Mouse (Mus musculus) kidney, embryonic 14.5 days (tissue): ENCODE data around the gene Slc1a3. TPM values are rescaled to one million over a fixed set of nuclear protein-coding genes. Genes with fewer than 3 reads are reported as not detected.

ENCODE experiments used
- ATAC-seq: fragments of 200-750 bp; cut with Nextera tagmentation; 2 replicates; pipeline ENCODE4 v1.8.0; 2017; ENCODE audit warnings: moderate number of reproducible peaks, mild to moderate bottlenecking, moderate TSS enrichment, moderate library complexity; ENCODE audit not compliant: low FRiP score, low TSS enrichment
- H3K27ac ChIP-seq: fragments of 300-500 bp; sonication (generic); 2 replicates; pipeline ENCODE4 v1.5.1; 2014; ENCODE audit warnings: low read depth, mild to moderate bottlenecking, low read length, moderate library complexity, mixed read lengths
- H3K27me3 ChIP-seq: fragments of 300-500 bp; sonication (generic); 2 replicates; pipeline ENCODE4 v1.6.1; 2014; ENCODE audit warnings: mild to moderate bottlenecking, low read length; ENCODE audit not compliant: control insufficient read depth, insufficient read depth
- H3K36me3 ChIP-seq: fragments of 300-500 bp; sonication (generic); 2 replicates; pipeline ENCODE4 v1.6.1; 2014; ENCODE audit warnings: low read length, mixed read lengths; ENCODE audit not compliant: control insufficient read depth, insufficient read depth
- H3K4me1 ChIP-seq: fragments of 300-500 bp; sonication (generic); 2 replicates; pipeline ENCODE4 v1.6.1; 2014; ENCODE audit warnings: low read length, mixed read lengths; ENCODE audit not compliant: control insufficient read depth, insufficient read depth
- H3K4me2 ChIP-seq: fragments of 300-500 bp; sonication (generic); replicated peaks from 2 replicates; pipeline ENCODE4 v1.6.1; 2014; ENCODE audit warnings: low read depth, mild to moderate bottlenecking, low read length
- H3K4me3 ChIP-seq: fragments of 300-500 bp; sonication (generic); 2 replicates; pipeline ENCODE4 v1.5.1; 2014; ENCODE audit warnings: mild to moderate bottlenecking, low read length
- H3K9ac ChIP-seq: fragments of 300-500 bp; sonication (generic); 2 replicates; pipeline ENCODE4 v1.6.1; 2014; ENCODE audit warnings: low read depth, mild to moderate bottlenecking, low read length, moderate library complexity
- H3K9me3 ChIP-seq: fragments of 300-500 bp; sonication (generic); 2 replicates; pipeline ENCODE4 v1.6.1; 2016; ENCODE audit warnings: low read length; ENCODE audit not compliant: control insufficient read depth
- WGBS: fragments of 180-500 bp; shearing (Covaris S2); extraction: QIAGEN DNeasy Blood & Tissue Kit; methylation state at CpG from one replicate; pipeline ENCODE4 v1.1.7; 2014; 5-methylcytosine and 5-hydroxymethylcytosine counted together
- polyA plus RNA-seq: library from polyadenylated mRNA; unstranded; fragments of >200 nt; fragmentation: Nextera tagmentation; extraction: Ambion mirVana; gene quantifications from 2 replicates; pipeline ENCODE4 v1.2.1, GENCODE M21; 2014

Slc1a3 gene
- polyA plus RNA-seq, 1 experiment from 2014 or later = 16.8 TPM

DNA sequence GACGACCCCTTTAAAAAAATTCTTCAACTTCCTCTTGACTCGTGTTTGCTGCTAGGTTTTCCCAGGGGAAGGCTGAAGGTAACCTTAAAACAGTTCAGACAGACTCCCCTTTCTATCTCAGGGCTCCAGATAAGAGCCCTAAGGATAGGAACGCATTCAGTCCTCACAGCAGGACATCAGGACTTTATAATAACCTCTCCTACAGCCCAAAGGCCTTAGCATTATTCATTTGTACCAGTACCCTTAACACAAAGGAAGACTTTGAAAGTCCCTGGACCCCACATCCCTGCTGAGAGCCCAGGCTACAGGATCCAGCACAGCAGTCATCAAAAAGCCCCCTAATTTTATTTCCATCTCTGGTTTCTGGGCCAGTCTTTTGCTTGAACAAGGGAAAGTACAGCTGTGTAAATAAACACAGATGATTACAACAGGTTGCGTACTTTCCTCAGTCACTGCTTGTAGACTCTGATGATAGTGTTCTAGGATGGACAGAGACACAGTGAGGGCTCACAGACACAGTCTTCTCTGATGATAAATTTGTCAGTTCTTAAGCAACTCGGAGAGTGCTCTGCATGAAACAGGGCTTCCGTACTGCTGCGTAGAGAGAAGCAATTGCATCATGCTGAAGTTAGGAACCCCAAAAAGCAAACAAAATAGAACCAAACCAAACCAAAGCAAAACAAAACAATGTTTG, 23.3 kb upstream of the Slc1a3 start:
- no peak overlapping the region for H3K4me3 ChIP-seq
- ATAC-seq = peak; percentile 75
- H3K27ac ChIP-seq = peak overlapping the region; percentile 43; the same call in 1 of the 2 replicates
- H3K9me3 ChIP-seq = no peaks in the 10 kb centered on the region
- no peaks in the 10 kb centered on the region for H3K36me3 ChIP-seq
- H3K4me1 ChIP-seq = no peaks in the 10 kb centered on the region
- no peak overlapping the region for H3K9ac ChIP-seq
- H3K27me3 ChIP-seq = no peaks in the 10 kb centered on the region
- H3K4me2 ChIP-seq = no peak overlapping the region
- 17% methylated on average over 7 of the region's 7 CpGs for WGBS

DNA sequence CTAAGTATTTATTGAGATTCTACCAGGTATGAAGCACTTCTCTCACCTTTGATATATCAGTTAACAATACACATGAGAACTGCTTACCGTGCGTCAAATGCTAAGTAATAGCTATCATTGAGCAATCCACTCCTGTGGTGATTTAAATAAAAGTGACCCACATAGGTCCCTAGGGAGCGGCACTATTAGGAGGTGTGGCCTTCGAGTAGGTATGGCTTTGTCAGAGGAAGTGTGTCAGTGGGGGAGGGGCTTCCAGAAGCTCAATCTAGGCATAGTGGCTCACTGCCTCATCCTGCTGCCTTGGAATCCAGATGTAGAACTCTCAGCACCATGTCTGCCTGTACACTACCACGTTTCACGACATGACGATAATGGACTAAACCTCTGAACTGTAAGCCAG, 18.3 kb upstream of the Slc1a3 start:
- 94% methylated on average over 7 of the region's 7 CpGs for WGBS
- no peak for ATAC-seq
- H3K9ac ChIP-seq = no peak overlapping the region
- H3K27me3 ChIP-seq = no peaks in the 10 kb centered on the region
- no peak overlapping the region for H3K4me2 ChIP-seq
- H3K36me3 ChIP-seq = no peaks in the 10 kb centered on the region
- H3K27ac ChIP-seq = no peak overlapping the region
- no peaks in the 10 kb centered on the region for H3K4me1 ChIP-seq
- no peak overlapping the region for H3K4me3 ChIP-seq
- no peaks in the 10 kb centered on the region for H3K9me3 ChIP-seq

GRCm38 (mm10) chr15:8722386-8723100, 12.0 kb upstream of the Slc1a3 start:
- no peaks in the 10 kb centered on the region for H3K9me3 ChIP-seq
- H3K4me3 ChIP-seq = no peak overlapping the region
- no peaks in the 10 kb centered on the region for H3K4me1 ChIP-seq
- ATAC-seq = no peak
- H3K27ac ChIP-seq = no peak overlapping the region
- H3K27me3 ChIP-seq = no peaks in the 10 kb centered on the region
- no peaks in the 10 kb centered on the region for H3K36me3 ChIP-seq
- WGBS = 89% methylated on average over 14 of the region's 14 CpGs
- H3K9ac ChIP-seq = no peak overlapping the region
- H3K4me2 ChIP-seq = no peak overlapping the region

DNA sequence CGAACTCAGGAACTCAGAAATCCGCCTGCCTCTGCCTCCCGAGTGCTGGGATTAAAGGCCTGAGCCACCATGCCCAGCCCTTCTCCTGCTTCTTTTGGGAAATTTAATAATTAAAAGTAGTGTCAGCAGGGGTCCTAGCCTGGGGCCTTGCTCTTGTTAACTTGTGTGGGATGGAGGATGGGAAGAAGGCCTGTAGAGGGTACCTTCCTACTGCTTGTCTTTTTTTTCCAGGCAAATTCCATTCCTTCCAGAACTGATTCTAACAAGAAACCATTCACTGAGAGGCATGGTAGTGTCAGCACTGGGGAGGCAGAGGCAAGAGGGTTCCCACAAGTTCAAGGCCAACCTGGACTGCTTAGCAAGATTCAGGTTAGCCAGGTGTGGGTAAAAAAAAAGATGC, 11.2 kb upstream of the Slc1a3 start:
- Histone ChIP-seq H3K9ac (no peak overlapping the region), H3K9me3 (no peaks in the 10 kb centered on the region), H3K36me3 (no peaks in the 10 kb centered on the region), H3K4me2 (no peak overlapping the region), H3K4me3 (no peak overlapping the region), H3K27me3 (no peaks in the 10 kb centered on the region), H3K4me1 (no peaks in the 10 kb centered on the region), H3K27ac (no peak overlapping the region)
- ATAC-seq = no peak
- WGBS = 98% methylated on average over 3 of the region's 3 CpGs

DNA sequence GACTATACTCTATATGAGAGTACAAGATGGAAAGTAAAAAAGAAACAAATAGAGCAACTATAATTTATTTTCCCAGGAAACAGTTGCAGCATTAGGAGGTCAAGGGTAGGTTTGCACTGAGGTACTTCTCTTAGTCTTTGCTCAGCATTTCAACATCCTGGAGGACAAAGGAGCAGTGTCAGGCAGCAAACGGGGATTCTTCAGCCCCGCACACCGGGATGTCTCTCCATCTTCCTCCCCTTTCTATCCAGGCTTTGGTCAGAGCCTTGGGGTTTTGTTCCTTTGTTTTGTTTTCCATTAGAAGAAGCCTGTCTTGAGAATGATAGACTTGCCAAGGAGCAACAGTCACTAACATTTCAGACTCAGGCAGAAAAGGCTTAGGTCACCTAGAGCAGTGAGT, 10.4 kb upstream of the Slc1a3 start:
- H3K4me1 ChIP-seq = no peaks in the 10 kb centered on the region
- H3K9ac ChIP-seq = no peak overlapping the region
- H3K27me3 ChIP-seq = no peaks in the 10 kb centered on the region
- H3K36me3 ChIP-seq = no peaks in the 10 kb centered on the region
- ATAC-seq = no peak
- H3K27ac ChIP-seq = no peak overlapping the region
- no peak overlapping the region for H3K4me3 ChIP-seq
- 51% methylated on average over 3 of the region's 3 CpGs for WGBS
- H3K9me3 ChIP-seq = no peaks in the 10 kb centered on the region
- H3K4me2 ChIP-seq = no peak overlapping the region

DNA sequence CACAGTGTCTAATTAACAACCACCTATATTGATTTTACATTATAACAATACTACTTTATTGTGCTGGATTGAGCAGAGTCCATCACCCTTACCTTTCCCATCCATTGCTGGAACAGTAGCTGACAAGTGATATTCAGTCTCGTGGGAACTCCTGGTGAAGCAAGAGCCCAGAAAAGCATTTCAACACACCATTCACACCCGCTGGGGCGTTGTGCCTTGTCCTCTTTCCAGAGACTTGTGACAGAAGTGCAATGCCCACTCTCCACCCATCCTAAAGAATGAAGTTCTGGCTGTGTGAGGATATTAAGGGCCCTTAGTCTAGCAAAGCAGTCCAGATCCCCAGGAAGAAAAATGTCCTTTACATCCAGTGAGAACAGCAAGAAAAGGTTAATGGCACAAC, 7.9 kb upstream of the Slc1a3 start:
- no peak for ATAC-seq
- H3K4me1 ChIP-seq = no peaks in the 10 kb centered on the region
- no peak overlapping the region for H3K9ac ChIP-seq
- no peak overlapping the region for H3K27ac ChIP-seq
- 89% methylated on average over 3 of the region's 3 CpGs for WGBS
- no peaks in the 10 kb centered on the region for H3K9me3 ChIP-seq
- H3K4me2 ChIP-seq = no peak overlapping the region
- no peak overlapping the region for H3K4me3 ChIP-seq
- no peaks in the 10 kb centered on the region for H3K27me3 ChIP-seq
- H3K36me3 ChIP-seq = no peaks in the 10 kb centered on the region

- H3K9ac ChIP-seq = no peak overlapping the region
- WGBS = 28% methylated on average over 6 of the region's 6 CpGs
- no peaks in the 10 kb centered on the region for H3K27me3 ChIP-seq
- no peak for ATAC-seq
- H3K9me3 ChIP-seq = no peaks in the 10 kb centered on the region
- H3K4me1 ChIP-seq = no peaks in the 10 kb centered on the region
- H3K4me2 ChIP-seq = no peak overlapping the region
- no peak overlapping the region for H3K27ac ChIP-seq
- H3K4me3 ChIP-seq = no peak overlapping the region
- no peaks in the 10 kb centered on the region for H3K36me3 ChIP-seq
Measured at GRCm38 (mm10) chr15:8717021-8717571, 6.5 kb upstream of the Slc1a3 start.

- Histone ChIP-seq H3K36me3 (no peaks in the 10 kb centered on the region), H3K27ac (no peak overlapping the region), H3K9ac (no peak overlapping the region), H3K4me1 (no peaks in the 10 kb centered on the region), H3K27me3 (no peaks in the 10 kb centered on the region), H3K9me3 (no peaks in the 10 kb centered on the region), H3K4me2 (peak overlapping the region; percentile 24; the same call in 1 of the 2 replicates), H3K4me3 (no peak overlapping the region)
- 12% methylated on average over 11 of the region's 12 CpGs for WGBS
- peak; percentile 79 for ATAC-seq
Measured at GRCm38 (mm10) chr15:8716330-8716964, 5.9 kb upstream of the Slc1a3 start.

DNA sequence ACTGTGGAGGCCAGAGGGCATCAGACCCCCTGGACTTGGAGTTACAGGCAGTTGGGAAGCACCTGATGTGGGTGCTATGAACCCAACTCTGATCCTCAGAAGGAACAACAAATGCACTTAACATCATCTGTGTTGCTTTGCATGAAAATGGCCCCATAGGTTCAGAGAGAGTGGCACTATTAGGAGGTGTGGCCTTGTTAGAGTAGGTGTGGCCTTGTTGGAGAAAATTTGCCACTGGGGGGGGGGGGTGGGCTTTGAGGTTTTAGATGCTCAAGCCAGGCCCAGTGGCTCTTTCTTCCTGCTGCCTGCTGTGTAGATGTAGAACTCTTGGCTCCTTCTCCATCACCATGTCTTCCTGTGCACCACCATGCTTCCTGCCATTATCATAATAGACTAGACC, 5.1 kb upstream of the Slc1a3 start:
- ATAC-seq = no peak
- no peaks in the 10 kb centered on the region for H3K9me3 ChIP-seq
- H3K27me3 ChIP-seq = no peaks in the 10 kb centered on the region
- H3K27ac ChIP-seq = no peak overlapping the region
- no peak overlapping the region for H3K4me2 ChIP-seq
- no peaks in the 10 kb centered on the region for H3K36me3 ChIP-seq
- no peak overlapping the region for H3K4me3 ChIP-seq
- no peaks in the 10 kb centered on the region for H3K4me1 ChIP-seq
- H3K9ac ChIP-seq = no peak overlapping the region
